Mouse (Mus musculus) CH12.LX (cell line): ENCODE measurements around the gene Mphosph6. TPM values are rescaled to one million over a fixed set of nuclear protein-coding genes. Genes with fewer than 3 reads are reported as not detected.

Experiments
- DNase-seq: peaks from one replicate; pipeline ENCODE4 v3.0.0-alpha.2; 2013; ENCODE audit errors: extremely low read depth
- H3K27ac ChIP-seq: 2 replicates; pipeline ENCODE4 v1.5.1; 2012; ENCODE audit warnings: low read depth, mild to moderate bottlenecking, control low read depth, moderate library complexity; ENCODE audit not compliant: insufficient read depth
- H3K27me3 ChIP-seq: replicated peaks from 2 replicates; pipeline ENCODE3; 2012; ENCODE audit warnings: inconsistent platforms
- H3K36me3 ChIP-seq, 2 experiments: replicated peaks in 1 of 2; 2 replicates each; pipeline versions ENCODE3 to v1.6.1; 2012; ENCODE audit warnings: inconsistent platforms in 1 of 2, low read length in 1 of 2, mild to moderate bottlenecking in 1 of 2, mixed read lengths in 1 of 2, moderate library complexity in 1 of 2; ENCODE audit not compliant: control insufficient read depth in 1 of 2, insufficient read depth in 1 of 2
- H3K4me1 ChIP-seq, 2 experiments: 2 replicates each; pipeline ENCODE4 v1.6.1; 2012; ENCODE audit warnings: inconsistent platforms in 1 of 2, moderate library complexity in 1 of 2; ENCODE audit not compliant: insufficient read depth in 2 of 2, control insufficient read depth in 1 of 2
- H3K4me2 ChIP-seq: 2 replicates; pipeline ENCODE4 v1.6.1; 2012; ENCODE audit warnings: low read depth, mild to moderate bottlenecking, control low read depth; ENCODE audit not compliant: poor library complexity, insufficient read depth, severe bottlenecking
- H3K4me3 ChIP-seq, 3 experiments: fragments of 150-350 bp in 1 of 3; sonication (generic) in 1 of 3; replicated peaks in 1 of 3; 2 replicates each; pipeline versions ENCODE3 to v1.5.1; 2011 to 2012; ENCODE audit warnings: low read depth in 2 of 3, low read length in 2 of 3, mild to moderate bottlenecking in 2 of 3, moderate library complexity in 2 of 3, control low read depth in 1 of 3, improper control_type of control experiment in 1 of 3, inconsistent platforms in 1 of 3, mixed read lengths in 1 of 3; ENCODE audit not compliant: poor library complexity in 1 of 3
- H3K79me2 ChIP-seq: replicated peaks from 2 replicates; pipeline ENCODE4 v1.6.1; 2012; ENCODE audit warnings: mild to moderate bottlenecking, moderate library complexity; ENCODE audit not compliant: control insufficient read depth, poor library complexity, insufficient read depth, severe bottlenecking; ENCODE audit errors: extremely low read depth
- H3K9ac ChIP-seq: 2 replicates; pipeline ENCODE4 v1.6.1; 2012; ENCODE audit warnings: low read depth, mild to moderate bottlenecking, control low read depth, moderate library complexity; ENCODE audit not compliant: insufficient read depth
- H3K9me3 ChIP-seq: replicated peaks from 2 replicates; pipeline ENCODE3; 2012; ENCODE audit warnings: low read length, inconsistent platforms, mixed read lengths
- CHD1 ChIP-seq: IDR thresholded peaks from 2 replicates; pipeline ENCODE4 v1.6.1; 2012; ENCODE audit warnings: low read depth, low read length, improper control_type of control experiment, inconsistent platforms
- CTCF ChIP-seq, 2 experiments: IDR thresholded peaks in 1 of 2; conservative IDR thresholded peaks in 1 of 2; 2 replicates each; pipeline ENCODE4 v1.5.1; 2011 to 2012; ENCODE audit warnings: low read depth in 2 of 2, low read length in 2 of 2, improper control_type of control experiment in 1 of 2, inconsistent platforms in 1 of 2, mild to moderate bottlenecking in 1 of 2, moderate library complexity in 1 of 2
- ETS1 ChIP-seq: conservative IDR thresholded peaks from 2 replicates; pipeline ENCODE4 v1.6.1; 2012; ENCODE audit warnings: low read depth, mild to moderate bottlenecking, inconsistent platforms, low read length, improper control_type of control experiment, moderate library complexity
- GABPA ChIP-seq: IDR thresholded peaks from 2 replicates; pipeline ENCODE4 v1.6.1; 2012; ENCODE audit warnings: low read depth, low read length, improper control_type of control experiment, inconsistent platforms; ENCODE audit not compliant: insufficient replicate concordance
- HCFC1 ChIP-seq: IDR thresholded peaks from 2 replicates; pipeline ENCODE4 v1.6.1; 2012; ENCODE audit warnings: low read depth, mild to moderate bottlenecking, inconsistent platforms, low read length, improper control_type of control experiment
- JUN ChIP-seq: IDR thresholded peaks from 2 replicates; pipeline ENCODE4 v1.6.1; 2011; ENCODE audit warnings: low read depth, mild to moderate bottlenecking, low read length, improper control_type of control experiment, moderate library complexity; ENCODE audit not compliant: insufficient read depth
- JUND ChIP-seq: conservative IDR thresholded peaks from 2 replicates; pipeline ENCODE4 v1.6.1; 2011; ENCODE audit warnings: low read depth, low read length, improper control_type of control experiment
- KAT2A ChIP-seq: IDR thresholded peaks from 2 replicates; pipeline ENCODE4 v1.6.1; 2012; ENCODE audit warnings: low read length, improper control_type of control experiment, inconsistent platforms; ENCODE audit not compliant: insufficient replicate concordance
- MAX ChIP-seq: IDR thresholded peaks from 2 replicates; pipeline ENCODE4 v1.6.1; 2011; ENCODE audit warnings: low read length, improper control_type of control experiment
- MXI1 ChIP-seq: IDR thresholded peaks from 2 replicates; pipeline ENCODE4 v1.6.1; 2011; ENCODE audit warnings: mild to moderate bottlenecking, low read depth, low read length, improper control_type of control experiment
- MYC ChIP-seq: IDR thresholded peaks from 2 replicates; pipeline ENCODE4 v1.6.1; 2011; ENCODE audit warnings: low read depth, mild to moderate bottlenecking, improper control_type of control experiment, low read length
- NELFE ChIP-seq: IDR thresholded peaks from 2 replicates; pipeline ENCODE4 v1.6.1; 2011; ENCODE audit warnings: low read depth, low read length, improper control_type of control experiment
- NRF1 ChIP-seq: IDR thresholded peaks from 2 replicates; pipeline ENCODE4 v1.6.1; 2014; ENCODE audit warnings: low read depth, mild to moderate bottlenecking, inconsistent platforms, low read length, improper control_type of control experiment, moderate library complexity
- RCOR1 ChIP-seq: conservative IDR thresholded peaks from 2 replicates; pipeline ENCODE4 v1.6.1; 2012; ENCODE audit warnings: low read depth, mild to moderate bottlenecking, inconsistent platforms, low read length, improper control_type of control experiment
- SIN3A ChIP-seq: IDR thresholded peaks from 2 replicates; pipeline ENCODE4 v1.6.1; 2012; ENCODE audit warnings: low read length, improper control_type of control experiment, inconsistent platforms
- SMC3 ChIP-seq: IDR thresholded peaks from 2 replicates; pipeline ENCODE4 v1.6.1; 2011; ENCODE audit warnings: low read depth, low read length, improper control_type of control experiment
- TCF12 ChIP-seq: IDR thresholded peaks from 2 replicates; pipeline ENCODE4 v1.6.1; 2014; ENCODE audit warnings: low read depth, mild to moderate bottlenecking, inconsistent platforms, low read length, improper control_type of control experiment
- ZC3H11A ChIP-seq: IDR thresholded peaks from 2 replicates; pipeline ENCODE4 v1.6.1; 2012; ENCODE audit warnings: low read depth, mild to moderate bottlenecking, inconsistent platforms, low read length, improper control_type of control experiment
- dilution Hi-C: fragments of 300-500 bp; cut with MboI; formaldehyde crosslinking; loops from 2 replicates; pipeline ENCODE4 v1.14.3; 2020; ENCODE audit warnings: low sequenced_read_pairs; ENCODE audit not compliant: extremely low pct_unique_long_range_greater_than_20kb, extremely low pct_ligation_motif_present
- in situ Hi-C: fragments of 300-500 bp; cut with MboI; formaldehyde crosslinking; loops from 3 replicates; pipeline ENCODE4 v1.14.3; 2019; ENCODE audit warnings: low sequenced_read_pairs, low pct_ligation_motif_present, low pct_unique_long_range_greater_than_20kb, mixed read lengths
- polyA plus RNA-seq: library from polyadenylated mRNA; unstranded; fragments of >175 nt; gene quantifications from 2 replicates; pipeline ENCODE4 v1.2.1, GENCODE M21; 2012; ENCODE audit warnings: low read depth; ENCODE audit not compliant: insufficient read length
- total RNA-seq, 2 experiments: library from RNA; depleted of rRNA; stranded (reverse); fragments of 300-350 nt in 1 of 2; fragments of >200 nt in 1 of 2; gene quantifications; 2 replicates each; pipeline ENCODE4 v1.2.3; 2012 to 2014

The Mphosph6 gene
- total and polyA plus RNA-seq, 3 experiments: 89.6 to 241 (median 225) TPM

DNA sequence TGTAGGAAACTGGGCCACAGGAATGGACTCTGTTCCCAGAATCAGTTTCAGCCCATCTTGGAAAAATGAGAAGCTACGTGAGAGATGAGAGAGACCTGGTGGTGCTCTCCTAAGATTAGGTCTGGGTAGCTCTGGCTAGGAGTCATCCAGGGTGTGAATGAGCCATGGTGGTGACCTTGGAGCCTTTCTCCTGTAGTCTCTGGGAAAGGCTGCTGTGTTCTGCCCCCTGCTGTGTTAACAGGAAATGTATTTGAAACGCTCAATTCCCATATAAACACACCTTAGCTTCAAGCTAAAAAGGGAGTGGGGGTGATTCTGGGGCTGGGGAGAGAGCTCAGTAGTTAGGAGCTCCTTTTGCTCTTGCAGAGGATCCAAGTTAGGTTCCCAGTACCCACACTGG is 54.3 kb downstream of the Mphosph6 start:
- TF ChIP-seq JUN (no peak), NRF1 (no peak), MXI1 (no peak), SIN3A (no peak), GABPA (no peak), SMC3 (no peak), KAT2A (no peak), NELFE (no peak), MYC (no peak), CHD1 (no peak), JUND (no peak), RCOR1 (no peak), ETS1 (no peak), CTCF (conservative IDR thresholded peaks at IDR 0.05 in 1 of 2, IDR thresholded peaks at IDR 0.05 in 1 of 2; ENCODE audit: low read depth in 2 of 2, low read length in 2 of 2) (no peak)
- in situ Hi-C loops (no loop called here), dilution Hi-C loops (no loop called here)
- H3K4me3 ChIP-seq: no peak overlapping the region
- no peak overlapping the region for H3K9ac ChIP-seq
- DNase-seq: no peak
- H3K27me3 ChIP-seq: no peaks in the 10 kb centered on the region
- no peak overlapping the region for H3K27ac ChIP-seq
- no peaks in the 10 kb centered on the region for H3K36me3 ChIP-seq
- no peak overlapping the region for H3K4me2 ChIP-seq
- H3K9me3 ChIP-seq: no peaks in the 10 kb centered on the region
- peaks cover under 1 to 9% of the 10 kb centered on the region in 2 experiments; a peak in 2 of 4 replicates for H3K4me1 ChIP-seq
- no peaks in the 10 kb centered on the region for H3K79me2 ChIP-seq

DNA sequence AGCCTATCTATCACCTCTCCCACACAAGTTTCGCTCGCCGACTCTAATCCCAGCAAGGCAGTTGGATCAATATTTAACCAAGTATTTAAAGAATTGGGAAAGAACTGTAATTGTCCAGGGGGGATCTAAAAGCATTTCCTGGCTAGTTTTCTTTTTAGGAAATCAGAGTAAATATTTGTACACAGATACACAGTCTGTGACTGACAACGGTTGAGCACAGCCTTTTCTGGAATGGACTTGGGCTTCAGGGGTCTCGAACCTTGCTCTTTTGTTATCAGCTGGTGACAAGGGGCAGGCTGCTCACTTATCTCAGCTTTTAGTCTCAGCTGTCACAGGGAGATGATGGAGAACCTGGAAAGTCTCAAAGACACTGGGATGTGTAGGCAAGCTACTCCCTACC is 55.1 kb downstream of the Mphosph6 start:
- H3K27me3 ChIP-seq: no peaks in the 10 kb centered on the region
- H3K36me3 ChIP-seq: no peaks in the 10 kb centered on the region
- in situ Hi-C loops: no loop called here
- H3K9me3 ChIP-seq: no peaks in the 10 kb centered on the region
- dilution Hi-C loops: no loop called here
- no peak overlapping the region for H3K27ac ChIP-seq
- DNase-seq: no peak
- H3K4me3 ChIP-seq: no peak overlapping the region
- H3K9ac ChIP-seq: no peak overlapping the region
- TF ChIP-seq HCFC1 (no peak), TCF12 (no peak), KAT2A (no peak), SIN3A (no peak), ZC3H11A (no peak), MAX (no peak)
- peaks cover 2 to 9% of the 10 kb centered on the region in 2 experiments; a peak in 2 of 4 replicates for H3K4me1 ChIP-seq
- no peaks in the 10 kb centered on the region for H3K79me2 ChIP-seq
- no peak overlapping the region for H3K4me2 ChIP-seq
